Mouse (Mus musculus) lung, postnatal 0 days (tissue): ENCODE results near the gene Ddah1.

Source experiments
- CTCF ChIP-seq: IDR thresholded peaks from 2 replicates; pipeline ENCODE4 v1.5.1; 2016; ENCODE audit warnings: antibody characterized with exemption, mild to moderate bottlenecking
- EP300 ChIP-seq: IDR thresholded peaks from 2 replicates; pipeline ENCODE4 v1.6.1; 2016; ENCODE audit warnings: antibody characterized with exemption, mild to moderate bottlenecking, control low read depth

GRCm38 (mm10) chr3:145890346-145891132, 132.1 kb downstream of the Ddah1 start:
- TF ChIP-seq CTCF = no peak
- TF ChIP-seq EP300 = no peak
